Mouse (Mus musculus) CH12.LX (cell line): ENCODE data around the gene Tex14. TPM values are rescaled to one million over a fixed set of nuclear protein-coding genes. Genes with fewer than 3 reads are reported as not detected.

Experiments
- DNase-seq: peaks from one replicate; pipeline ENCODE4 v3.0.0-alpha.2; 2013; ENCODE audit errors: extremely low read depth
- H3K27ac ChIP-seq: 2 replicates; pipeline ENCODE4 v1.5.1; 2012; ENCODE audit warnings: low read depth, mild to moderate bottlenecking, control low read depth, moderate library complexity; ENCODE audit not compliant: insufficient read depth
- H3K27me3 ChIP-seq: replicated peaks from 2 replicates; pipeline ENCODE3; 2012; ENCODE audit warnings: inconsistent platforms
- H3K36me3 ChIP-seq, 2 experiments: replicated peaks in 1 of 2; 2 replicates each; pipeline versions ENCODE3 to v1.6.1; 2012; ENCODE audit warnings: inconsistent platforms in 1 of 2, low read length in 1 of 2, mild to moderate bottlenecking in 1 of 2, mixed read lengths in 1 of 2, moderate library complexity in 1 of 2; ENCODE audit not compliant: control insufficient read depth in 1 of 2, insufficient read depth in 1 of 2
- H3K4me1 ChIP-seq, 2 experiments: 2 replicates each; pipeline ENCODE4 v1.6.1; 2012; ENCODE audit warnings: inconsistent platforms in 1 of 2, moderate library complexity in 1 of 2; ENCODE audit not compliant: insufficient read depth in 2 of 2, control insufficient read depth in 1 of 2
- H3K4me2 ChIP-seq: 2 replicates; pipeline ENCODE4 v1.6.1; 2012; ENCODE audit warnings: low read depth, mild to moderate bottlenecking, control low read depth; ENCODE audit not compliant: poor library complexity, insufficient read depth, severe bottlenecking
- H3K4me3 ChIP-seq, 3 experiments: fragments of 150-350 bp in 1 of 3; sonication (generic) in 1 of 3; replicated peaks in 1 of 3; 2 replicates each; pipeline versions ENCODE3 to v1.5.1; 2011 to 2012; ENCODE audit warnings: low read depth in 2 of 3, low read length in 2 of 3, mild to moderate bottlenecking in 2 of 3, moderate library complexity in 2 of 3, control low read depth in 1 of 3, improper control_type of control experiment in 1 of 3, inconsistent platforms in 1 of 3, mixed read lengths in 1 of 3; ENCODE audit not compliant: poor library complexity in 1 of 3
- H3K79me2 ChIP-seq: replicated peaks from 2 replicates; pipeline ENCODE4 v1.6.1; 2012; ENCODE audit warnings: mild to moderate bottlenecking, moderate library complexity; ENCODE audit not compliant: control insufficient read depth, poor library complexity, insufficient read depth, severe bottlenecking; ENCODE audit errors: extremely low read depth
- H3K9ac ChIP-seq: 2 replicates; pipeline ENCODE4 v1.6.1; 2012; ENCODE audit warnings: low read depth, mild to moderate bottlenecking, control low read depth, moderate library complexity; ENCODE audit not compliant: insufficient read depth
- H3K9me3 ChIP-seq: replicated peaks from 2 replicates; pipeline ENCODE3; 2012; ENCODE audit warnings: low read length, inconsistent platforms, mixed read lengths
- BHLHE40 ChIP-seq: IDR thresholded peaks from 2 replicates; pipeline ENCODE4 v1.6.1; 2011; ENCODE audit warnings: mild to moderate bottlenecking, low read depth, low read length, improper control_type of control experiment
- CHD1 ChIP-seq: IDR thresholded peaks from 2 replicates; pipeline ENCODE4 v1.6.1; 2012; ENCODE audit warnings: low read depth, low read length, improper control_type of control experiment, inconsistent platforms
- CHD2 ChIP-seq: IDR thresholded peaks from 2 replicates; pipeline ENCODE4 v1.6.1; 2011; ENCODE audit warnings: low read length, improper control_type of control experiment
- CTCF ChIP-seq, 2 experiments: IDR thresholded peaks in 1 of 2; conservative IDR thresholded peaks in 1 of 2; 2 replicates each; pipeline ENCODE4 v1.5.1; 2011 to 2012; ENCODE audit warnings: low read depth in 2 of 2, low read length in 2 of 2, improper control_type of control experiment in 1 of 2, inconsistent platforms in 1 of 2, mild to moderate bottlenecking in 1 of 2, moderate library complexity in 1 of 2
- E2F4 ChIP-seq: IDR thresholded peaks from 2 replicates; pipeline ENCODE4 v1.6.1; 2011; ENCODE audit warnings: low read depth, low read length, improper control_type of control experiment; ENCODE audit not compliant: insufficient replicate concordance
- ELF1 ChIP-seq: IDR thresholded peaks from 2 replicates; pipeline ENCODE4 v1.6.1; 2014; ENCODE audit warnings: low read depth, mild to moderate bottlenecking, inconsistent platforms, low read length, improper control_type of control experiment
- EP300 ChIP-seq: IDR thresholded peaks from 2 replicates; pipeline ENCODE4 v1.6.1; 2011; ENCODE audit warnings: low read length, improper control_type of control experiment
- ETS1 ChIP-seq: conservative IDR thresholded peaks from 2 replicates; pipeline ENCODE4 v1.6.1; 2012; ENCODE audit warnings: low read depth, mild to moderate bottlenecking, inconsistent platforms, low read length, improper control_type of control experiment, moderate library complexity
- GABPA ChIP-seq: IDR thresholded peaks from 2 replicates; pipeline ENCODE4 v1.6.1; 2012; ENCODE audit warnings: low read depth, low read length, improper control_type of control experiment, inconsistent platforms; ENCODE audit not compliant: insufficient replicate concordance
- HCFC1 ChIP-seq: IDR thresholded peaks from 2 replicates; pipeline ENCODE4 v1.6.1; 2012; ENCODE audit warnings: low read depth, mild to moderate bottlenecking, inconsistent platforms, low read length, improper control_type of control experiment
- IRF4 ChIP-seq: IDR thresholded peaks from 2 replicates; pipeline ENCODE4 v1.6.1; 2014; ENCODE audit warnings: low read depth, mild to moderate bottlenecking, inconsistent platforms, low read length, improper control_type of control experiment
- JUN ChIP-seq: IDR thresholded peaks from 2 replicates; pipeline ENCODE4 v1.6.1; 2011; ENCODE audit warnings: low read depth, mild to moderate bottlenecking, low read length, improper control_type of control experiment, moderate library complexity; ENCODE audit not compliant: insufficient read depth
- JUND ChIP-seq: conservative IDR thresholded peaks from 2 replicates; pipeline ENCODE4 v1.6.1; 2011; ENCODE audit warnings: low read depth, low read length, improper control_type of control experiment
- KAT2A ChIP-seq: IDR thresholded peaks from 2 replicates; pipeline ENCODE4 v1.6.1; 2012; ENCODE audit warnings: low read length, improper control_type of control experiment, inconsistent platforms; ENCODE audit not compliant: insufficient replicate concordance
- MAFK ChIP-seq: IDR thresholded peaks from 2 replicates; pipeline ENCODE4 v1.6.1; 2011; ENCODE audit warnings: low read length, improper control_type of control experiment; ENCODE audit not compliant: insufficient replicate concordance
- MAX ChIP-seq: IDR thresholded peaks from 2 replicates; pipeline ENCODE4 v1.6.1; 2011; ENCODE audit warnings: low read length, improper control_type of control experiment
- MAZ ChIP-seq: IDR thresholded peaks from 2 replicates; pipeline ENCODE4 v1.6.1; 2012; ENCODE audit warnings: low read depth, mild to moderate bottlenecking, inconsistent platforms, low read length, improper control_type of control experiment, moderate library complexity
- MEF2A ChIP-seq: IDR thresholded peaks from 2 replicates; pipeline ENCODE4 v1.6.1; 2014; ENCODE audit warnings: low read depth, mild to moderate bottlenecking, inconsistent platforms, low read length, improper control_type of control experiment, borderline replicate concordance
- MXI1 ChIP-seq: IDR thresholded peaks from 2 replicates; pipeline ENCODE4 v1.6.1; 2011; ENCODE audit warnings: mild to moderate bottlenecking, low read depth, low read length, improper control_type of control experiment
- MYC ChIP-seq: IDR thresholded peaks from 2 replicates; pipeline ENCODE4 v1.6.1; 2011; ENCODE audit warnings: low read depth, mild to moderate bottlenecking, improper control_type of control experiment, low read length
- NELFE ChIP-seq: IDR thresholded peaks from 2 replicates; pipeline ENCODE4 v1.6.1; 2011; ENCODE audit warnings: low read depth, low read length, improper control_type of control experiment
- NRF1 ChIP-seq: IDR thresholded peaks from 2 replicates; pipeline ENCODE4 v1.6.1; 2014; ENCODE audit warnings: low read depth, mild to moderate bottlenecking, inconsistent platforms, low read length, improper control_type of control experiment, moderate library complexity
- PAX5 ChIP-seq: IDR thresholded peaks from 2 replicates; pipeline ENCODE4 v1.6.1; 2012; ENCODE audit warnings: low read length, inconsistent platforms, mixed read lengths
- POLR2A ChIP-seq: IDR thresholded peaks from 2 replicates; pipeline ENCODE4 v1.6.1; 2011; ENCODE audit warnings: low read depth, mild to moderate bottlenecking, improper control_type of control experiment, low read length
- POLR2AphosphoS2 ChIP-seq: IDR thresholded peaks from 2 replicates; pipeline ENCODE4 v1.6.1; 2011; ENCODE audit warnings: low read depth, low read length, improper control_type of control experiment
- RAD21 ChIP-seq: IDR thresholded peaks from 2 replicates; pipeline ENCODE4 v1.6.1; 2011; ENCODE audit warnings: low read depth, mild to moderate bottlenecking, low read length, improper control_type of control experiment, moderate library complexity
- RCOR1 ChIP-seq: conservative IDR thresholded peaks from 2 replicates; pipeline ENCODE4 v1.6.1; 2012; ENCODE audit warnings: low read depth, mild to moderate bottlenecking, inconsistent platforms, low read length, improper control_type of control experiment
- SIN3A ChIP-seq: IDR thresholded peaks from 2 replicates; pipeline ENCODE4 v1.6.1; 2012; ENCODE audit warnings: low read length, improper control_type of control experiment, inconsistent platforms
- SMC3 ChIP-seq: IDR thresholded peaks from 2 replicates; pipeline ENCODE4 v1.6.1; 2011; ENCODE audit warnings: low read depth, low read length, improper control_type of control experiment
- TBP ChIP-seq: conservative IDR thresholded peaks from 2 replicates; pipeline ENCODE4 v1.6.1; 2011; ENCODE audit warnings: low read depth, low read length, improper control_type of control experiment
- TCF12 ChIP-seq: IDR thresholded peaks from 2 replicates; pipeline ENCODE4 v1.6.1; 2014; ENCODE audit warnings: low read depth, mild to moderate bottlenecking, inconsistent platforms, low read length, improper control_type of control experiment
- UBTF ChIP-seq: IDR thresholded peaks from 2 replicates; pipeline ENCODE4 v1.6.1; 2012; ENCODE audit warnings: low read depth, mild to moderate bottlenecking, inconsistent platforms, low read length, improper control_type of control experiment, moderate library complexity
- USF1 ChIP-seq: IDR thresholded peaks from 2 replicates; pipeline ENCODE4 v1.6.1; 2014; ENCODE audit warnings: low read depth, mild to moderate bottlenecking, inconsistent platforms, low read length, improper control_type of control experiment
- USF2 ChIP-seq: conservative IDR thresholded peaks from 2 replicates; pipeline ENCODE4 v1.6.1; 2011; ENCODE audit warnings: low read depth, low read length, improper control_type of control experiment
- ZC3H11A ChIP-seq: IDR thresholded peaks from 2 replicates; pipeline ENCODE4 v1.6.1; 2012; ENCODE audit warnings: low read depth, mild to moderate bottlenecking, inconsistent platforms, low read length, improper control_type of control experiment
- ZKSCAN1 ChIP-seq: IDR thresholded peaks from 2 replicates; pipeline ENCODE4 v1.6.1; 2012; ENCODE audit warnings: low read depth, inconsistent platforms, low read length, improper control_type of control experiment, borderline replicate concordance
- ZMIZ1 ChIP-seq: IDR thresholded peaks from 2 replicates; pipeline ENCODE4 v1.6.1; 2012; ENCODE audit warnings: low read depth, mild to moderate bottlenecking, inconsistent platforms, low read length, improper control_type of control experiment
- ZNF384 ChIP-seq: IDR thresholded peaks from 2 replicates; pipeline ENCODE4 v1.6.1; 2012; ENCODE audit warnings: low read depth, low read length, improper control_type of control experiment, inconsistent platforms
- dilution Hi-C: fragments of 300-500 bp; cut with MboI; formaldehyde crosslinking; loops from 2 replicates; pipeline ENCODE4 v1.14.3; 2020; ENCODE audit warnings: low sequenced_read_pairs; ENCODE audit not compliant: extremely low pct_unique_long_range_greater_than_20kb, extremely low pct_ligation_motif_present
- in situ Hi-C: fragments of 300-500 bp; cut with MboI; formaldehyde crosslinking; loops from 3 replicates; pipeline ENCODE4 v1.14.3; 2019; ENCODE audit warnings: low sequenced_read_pairs, low pct_ligation_motif_present, low pct_unique_long_range_greater_than_20kb, mixed read lengths
- polyA plus RNA-seq: library from polyadenylated mRNA; unstranded; fragments of >175 nt; gene quantifications from 2 replicates; pipeline ENCODE4 v1.2.1, GENCODE M21; 2012; ENCODE audit warnings: low read depth; ENCODE audit not compliant: insufficient read length
- total RNA-seq, 2 experiments: library from RNA; depleted of rRNA; stranded (reverse); fragments of 300-350 nt in 1 of 2; fragments of >200 nt in 1 of 2; gene quantifications; 2 replicates each; pipeline ENCODE4 v1.2.3; 2012 to 2014

Tex14 gene
- total and polyA plus RNA-seq, 3 experiments, result 1.3 to 2.1 (median 1.4) TPM

DNA sequence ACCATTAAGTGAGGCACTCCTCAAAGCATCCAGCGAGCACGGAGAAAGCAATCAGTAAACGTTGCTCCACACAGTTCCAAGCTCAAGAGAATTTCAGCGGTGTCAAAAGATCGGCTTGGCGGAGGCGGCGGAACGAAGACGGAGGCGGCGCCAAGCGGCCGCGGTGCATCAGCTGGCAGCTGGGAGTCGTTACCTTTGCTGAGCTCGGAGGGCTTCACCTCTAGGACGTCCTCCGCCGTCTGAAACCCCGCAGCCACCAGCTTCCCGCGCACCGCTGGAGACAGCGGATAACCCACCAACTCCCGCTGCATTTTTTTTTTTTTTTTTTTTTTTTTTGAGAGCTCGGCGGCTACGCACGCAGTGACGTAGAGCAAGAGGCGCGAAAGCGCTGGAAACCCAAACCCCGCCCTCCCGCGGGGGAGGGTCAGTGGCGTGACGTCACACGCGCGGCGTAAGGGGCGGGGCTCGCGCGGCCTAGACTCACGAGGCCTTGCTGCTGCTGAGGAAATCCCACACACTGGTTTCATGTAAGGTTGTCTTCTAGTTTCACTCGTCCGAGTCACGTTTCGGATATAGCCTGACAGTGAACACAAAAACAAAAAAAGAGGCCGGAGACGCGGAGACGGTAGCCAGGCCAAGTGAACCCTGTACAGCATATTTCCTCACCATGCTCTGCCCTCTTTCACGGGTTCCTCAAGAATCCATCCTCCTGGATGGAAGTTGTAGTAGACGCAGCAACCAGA, 583 bp upstream of the Tex14 start:
- TF ChIP-seq RAD21 (no peak), TBP (peak; percentile 76), KAT2A (peak; percentile 72; the same call in 1 of the 2 replicates), SIN3A (peak; percentile 97), USF2 (no peak), UBTF (peak; percentile 58), ZMIZ1 (peak; percentile 62; the same call in 1 of the 2 replicates), ZC3H11A (no peak), TCF12 (peak; percentile 88), ELF1 (peak; percentile 67), ZNF384 (peak; percentile 100), POLR2A (peak; percentile 83), MAFK (0 out of 2 replicates have a peak, but pooled peaks have one; percentile 53), GABPA (peak; percentile 85), PAX5 (no peak), MAZ (peak; percentile 99), MEF2A (peak; percentile 81), RCOR1 (peak; percentile 91), MYC (peak; percentile 91), IRF4 (peak; percentile 90), NRF1 (peak; percentile 44; the same call in 1 of the 2 replicates), SMC3 (no peak; the same call in 1 of the 2 replicates), JUND (no peak; the same call in 1 of the 2 replicates), CHD2 (peak; percentile 86), POLR2AphosphoS2 (peak; percentile 85; the same call in 1 of the 2 replicates), ETS1 (peak; percentile 95), CTCF (conservative IDR thresholded peaks at IDR 0.05 in 1 of 2, IDR thresholded peaks at IDR 0.05 in 1 of 2; ENCODE audit: low read depth in 2 of 2, low read length in 2 of 2) (peak in 1 of 2 experiments; percentile 23; a peak in 2 of 4 replicates), NELFE (peak; percentile 85), MXI1 (peak; percentile 92), HCFC1 (peak; percentile 71), EP300 (peak; percentile 46; the same call in 1 of the 2 replicates), USF1 (no peak), BHLHE40 (peak; percentile 100), MAX (peak; percentile 90), ZKSCAN1 (peak; percentile 15; the same call in 1 of the 2 replicates), JUN (no peak), CHD1 (peak; percentile 28; the same call in 1 of the 2 replicates), E2F4 (peak; percentile 98)
- TF ChIP-seq, all 38 proteins: peak for 30
- Histone ChIP-seq H3K4me2 (peak overlapping the region; percentile 84), H3K4me1 (peaks cover 3 to 22% of the 10 kb centered on the region in 2 experiments), H3K9me3 (no peaks in the 10 kb centered on the region), H3K9ac (peak overlapping the region; percentile 93), H3K27me3 (no peaks in the 10 kb centered on the region), H3K27ac (peak overlapping the region; percentile 16), H3K79me2 (no peaks in the 10 kb centered on the region), H3K4me3 (peak overlapping the region; percentile 57), H3K36me3 (peaks cover 0 to 12% of the 10 kb centered on the region in 2 experiments)
- DNase-seq, result peak; percentile 97
- dilution Hi-C loops (no loop called here), in situ Hi-C loops (loop anchor here (10.0 kb wide), 1 partner anchor 179 kb away; no protein-coding TSS in a partner anchor)
